Mouse (Mus musculus) testis, adult 2 months (tissue): ENCODE measurements around the gene Ext2.

ENCODE experiments used
- CTCF ChIP-seq: fragments of 200-500 bp; IDR thresholded peaks from 2 replicates; pipeline ENCODE4 v1.5.1; 2012; ENCODE audit warnings: low read depth, mild to moderate bottlenecking, inconsistent platforms, low read length, moderate library complexity; ENCODE audit not compliant: control insufficient read depth, insufficient read depth, insufficient replicate concordance
- POLR2A ChIP-seq: fragments of 200-500 bp; IDR thresholded peaks from 2 replicates; pipeline ENCODE4 v1.6.1; 2012; ENCODE audit warnings: low read depth, mild to moderate bottlenecking, inconsistent platforms, low read length, moderate library complexity; ENCODE audit not compliant: control insufficient read depth

DNA sequence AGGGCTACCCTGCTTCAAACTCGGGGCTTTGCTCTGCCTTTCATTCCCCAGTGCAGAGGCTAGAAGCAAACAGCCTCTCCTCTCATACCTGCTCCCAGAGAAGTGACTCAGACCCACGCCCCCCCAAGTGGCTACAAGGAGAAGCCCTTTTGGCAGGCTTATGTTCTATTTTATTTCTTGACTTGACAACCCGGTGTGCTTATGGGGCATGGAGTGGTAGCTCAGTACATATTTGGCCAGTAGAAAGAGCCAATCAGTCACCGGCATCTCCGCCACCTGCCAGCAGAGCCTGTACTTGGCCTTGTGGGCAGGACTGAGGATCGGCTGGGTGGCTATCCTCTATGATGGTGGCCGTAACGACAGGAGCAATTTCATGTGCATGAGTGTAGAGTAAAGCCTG, 85.2 kb downstream of the Ext2 start:
- TF ChIP-seq CTCF (no peak), POLR2A (no peak)
